Mouse (Mus musculus): ENCODE measurements around the gene Clpp. TPM values are rescaled to one million over a fixed set of nuclear protein-coding genes. Genes with fewer than 3 reads are reported as not detected.

Clpp gene
- polyA plus RNA-seq, 1 experiment, result 154 TPM

- Histone ChIP-seq H3K4me3 (no peak overlapping the region), H3K27me3 (ENCODE audit: control insufficient read depth, insufficient read depth, insufficient read length) (peaks cover 10% of the 10 kb centered on the region), H3K36me3 (ENCODE audit: control insufficient read depth, insufficient read depth) (no peaks in the 10 kb centered on the region), H3K4me2 (ENCODE audit: low read depth) (no peak overlapping the region), H3ac (ENCODE audit: control insufficient read depth, insufficient read length) (no peak overlapping the region), H3K79me2 (ENCODE audit: control insufficient read depth, insufficient read depth) (no peaks in the 10 kb centered on the region)
- TF ChIP-seq TCF3 (IDR thresholded peaks at IDR 0.05; ENCODE audit: insufficient read length, low read depth) (no peak), MAX (IDR thresholded peaks at IDR 0.05; ENCODE audit: low read depth) (no peak)
Measured at GRCm38 (mm10) chr17:56957763-56958429, 32.2 kb upstream of the Clpp start.

DNA sequence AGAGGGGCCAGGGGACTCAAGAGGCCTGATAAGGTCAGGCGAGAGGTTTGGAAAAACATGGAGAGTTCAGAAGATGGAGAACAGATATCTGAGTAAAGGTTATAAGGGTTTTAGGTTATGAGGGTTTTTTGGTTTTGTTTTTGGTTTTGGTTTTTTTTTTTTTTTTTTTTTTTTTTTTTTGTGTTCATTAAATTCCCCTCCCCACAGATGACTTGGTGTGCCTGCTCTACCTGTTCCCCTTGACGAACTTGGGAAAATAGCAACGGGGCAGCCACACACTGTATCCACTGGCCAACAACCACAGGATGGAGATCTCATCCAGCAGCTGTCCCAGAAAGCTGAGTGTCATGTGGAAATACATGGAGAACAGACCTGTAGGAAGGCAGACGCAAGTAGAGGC is 31.4 kb upstream of the Clpp start:
- Histone ChIP-seq H3K27me3 (ENCODE audit: control insufficient read depth, insufficient read depth, insufficient read length) (peaks cover 7% of the 10 kb centered on the region), H3K79me2 (ENCODE audit: control insufficient read depth, insufficient read depth) (no peaks in the 10 kb centered on the region), H3K36me3 (ENCODE audit: control insufficient read depth, insufficient read depth) (no peaks in the 10 kb centered on the region), H3K4me3 (no peak overlapping the region), H3ac (ENCODE audit: control insufficient read depth, insufficient read length) (no peak overlapping the region), H3K4me2 (ENCODE audit: low read depth) (no peak overlapping the region)
- TF ChIP-seq MAX (IDR thresholded peaks at IDR 0.05; ENCODE audit: low read depth), result no peak
- no peak for TF ChIP-seq MYOG (IDR thresholded peaks at IDR 0.05; ENCODE audit: control insufficient read depth in 1 of 3, insufficient read depth in 1 of 3, insufficient read length in 2 of 3, low read depth in 2 of 3)
- TF ChIP-seq POLR2AphosphoS2 (IDR thresholded peaks at IDR 0.05; ENCODE audit: insufficient read length, low read depth), result no peak
- no peak for TF ChIP-seq SRF (IDR thresholded peaks at IDR 0.05; ENCODE audit: control insufficient read depth, insufficient read length, low read depth)
- TF ChIP-seq TCF3 (IDR thresholded peaks at IDR 0.05; ENCODE audit: insufficient read length, low read depth), result no peak
- TF ChIP-seq E2F4 (IDR thresholded peaks at IDR 0.05; ENCODE audit: insufficient read depth), result no peak
- no peak for TF ChIP-seq CEBPB (IDR thresholded peaks at IDR 0.05; ENCODE audit: insufficient read depth, poor library complexity, severe bottlenecking)
- TF ChIP-seq MYOD1 (IDR thresholded peaks at IDR 0.05; ENCODE audit: control insufficient read depth in 1 of 3, insufficient read length in 2 of 3, low read depth in 2 of 3), result no peak
- TF ChIP-seq POLR2A (IDR thresholded peaks at IDR 0.05; ENCODE audit: insufficient read length, low read depth), result no peak
- no peak for TF ChIP-seq USF1 (IDR thresholded peaks at IDR 0.05; ENCODE audit: low read depth)
- no peak for TF ChIP-seq REST (IDR thresholded peaks at IDR 0.05; ENCODE audit: insufficient read depth, insufficient read length)
- no peak for TF ChIP-seq TCF12 (IDR thresholded peaks at IDR 0.05; ENCODE audit: insufficient read depth, poor library complexity, severe bottlenecking)

GRCm38 (mm10) chr17:56961880-56962279 is 28.2 kb upstream of the Clpp start:
- no peaks in the 10 kb centered on the region for H3K36me3 ChIP-seq (ENCODE audit: control insufficient read depth, insufficient read depth)
- H3K27me3 ChIP-seq (ENCODE audit: control insufficient read depth, insufficient read depth, insufficient read length), result peaks cover 16% of the 10 kb centered on the region
- no peak for TF ChIP-seq CEBPB (IDR thresholded peaks at IDR 0.05; ENCODE audit: insufficient read depth, poor library complexity, severe bottlenecking)
- no peak for TF ChIP-seq E2F4 (IDR thresholded peaks at IDR 0.05; ENCODE audit: insufficient read depth)
- no peak overlapping the region for H3ac ChIP-seq (ENCODE audit: control insufficient read depth, insufficient read length)
- no peak overlapping the region for H3K4me2 ChIP-seq (ENCODE audit: low read depth)
- H3K79me2 ChIP-seq (ENCODE audit: control insufficient read depth, insufficient read depth), result no peaks in the 10 kb centered on the region
- no peak overlapping the region for H3K4me3 ChIP-seq

DNA sequence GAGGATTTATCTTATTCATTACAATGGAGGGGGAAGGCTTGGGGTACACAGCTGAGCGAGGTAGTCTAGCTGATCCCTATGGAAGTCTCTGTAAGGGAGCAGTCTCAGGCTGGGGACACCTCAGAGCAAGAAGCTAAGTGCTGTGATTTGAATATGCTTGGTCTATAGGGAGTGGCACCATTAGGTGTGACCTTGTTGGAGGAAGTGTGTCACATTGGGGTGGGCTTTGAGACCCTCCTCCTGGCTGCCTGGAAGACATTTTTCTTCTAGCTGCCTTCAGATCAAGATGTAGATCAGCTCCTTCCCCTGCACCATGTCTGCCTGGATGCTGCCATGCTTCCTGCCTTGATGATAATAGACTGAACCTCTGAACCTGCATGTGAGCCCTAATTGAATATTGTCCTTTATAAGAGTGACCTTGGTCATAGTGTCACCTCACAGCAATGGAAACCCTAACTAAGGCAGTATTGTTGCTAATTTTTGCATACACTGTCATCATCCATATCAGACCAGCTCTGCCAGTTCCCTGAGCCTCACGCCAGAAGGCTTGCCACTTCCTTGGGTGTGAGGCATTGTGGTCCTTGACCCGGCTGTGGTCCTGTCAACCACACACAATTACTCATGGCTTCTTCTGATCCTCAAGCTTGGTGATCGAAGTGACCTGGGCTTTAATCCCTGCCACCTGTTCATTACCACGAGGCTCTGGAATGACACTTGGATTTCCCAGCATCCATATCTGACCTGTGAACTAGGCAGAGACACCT is 27.3 kb upstream of the Clpp start:
- no peak overlapping the region for H3ac ChIP-seq (ENCODE audit: control insufficient read depth, insufficient read length)
- H3K4me2 ChIP-seq (ENCODE audit: low read depth), result no peak overlapping the region
- H3K4me3 ChIP-seq, result no peak overlapping the region
- H3K79me2 ChIP-seq (ENCODE audit: control insufficient read depth, insufficient read depth), result no peaks in the 10 kb centered on the region
- no peaks in the 10 kb centered on the region for H3K36me3 ChIP-seq (ENCODE audit: control insufficient read depth, insufficient read depth)
- peaks cover 16% of the 10 kb centered on the region for H3K27me3 ChIP-seq (ENCODE audit: control insufficient read depth, insufficient read depth, insufficient read length)
- TF ChIP-seq POLR2AphosphoS2 (IDR thresholded peaks at IDR 0.05; ENCODE audit: insufficient read length, low read depth) (no peak), MYOD1 (IDR thresholded peaks at IDR 0.05; ENCODE audit: control insufficient read depth in 1 of 3, insufficient read length in 2 of 3, low read depth in 2 of 3) (peak in 1 of 3 experiments; percentile 17)

GRCm38 (mm10) chr17:56963646-56964045 is 26.5 kb upstream of the Clpp start:
- no peaks in the 10 kb centered on the region for H3K79me2 ChIP-seq (ENCODE audit: control insufficient read depth, insufficient read depth)
- TF ChIP-seq MYOG (IDR thresholded peaks at IDR 0.05; ENCODE audit: control insufficient read depth in 1 of 3, insufficient read depth in 1 of 3, insufficient read length in 2 of 3, low read depth in 2 of 3) (no peak), REST (IDR thresholded peaks at IDR 0.05; ENCODE audit: insufficient read depth, insufficient read length) (no peak), TCF12 (IDR thresholded peaks at IDR 0.05; ENCODE audit: insufficient read depth, poor library complexity, severe bottlenecking) (no peak), SRF (IDR thresholded peaks at IDR 0.05; ENCODE audit: control insufficient read depth, insufficient read length, low read depth) (no peak), POLR2A (IDR thresholded peaks at IDR 0.05; ENCODE audit: insufficient read length, low read depth) (no peak), CEBPB (IDR thresholded peaks at IDR 0.05; ENCODE audit: insufficient read depth, poor library complexity, severe bottlenecking) (no peak), TCF3 (IDR thresholded peaks at IDR 0.05; ENCODE audit: insufficient read length, low read depth) (no peak), MAX (IDR thresholded peaks at IDR 0.05; ENCODE audit: low read depth) (no peak), E2F4 (IDR thresholded peaks at IDR 0.05; ENCODE audit: insufficient read depth) (no peak), USF1 (IDR thresholded peaks at IDR 0.05; ENCODE audit: low read depth) (no peak), MYOD1 (IDR thresholded peaks at IDR 0.05; ENCODE audit: control insufficient read depth in 1 of 3, insufficient read length in 2 of 3, low read depth in 2 of 3) (no peak), POLR2AphosphoS2 (IDR thresholded peaks at IDR 0.05; ENCODE audit: insufficient read length, low read depth) (no peak)
- H3K4me3 ChIP-seq, result no peak overlapping the region
- no peak overlapping the region for H3ac ChIP-seq (ENCODE audit: control insufficient read depth, insufficient read length)
- peaks cover 16% of the 10 kb centered on the region for H3K27me3 ChIP-seq (ENCODE audit: control insufficient read depth, insufficient read depth, insufficient read length)
- no peak overlapping the region for H3K4me2 ChIP-seq (ENCODE audit: low read depth)
- H3K36me3 ChIP-seq (ENCODE audit: control insufficient read depth, insufficient read depth), result no peaks in the 10 kb centered on the region
